Mouse (Mus musculus) 416B (cell line): ENCODE results near the gene Spata22.
"Not testable (repeated sequence)": the region's sequence is repeated elsewhere in the genome, so short reads cannot be mapped to it uniquely, and the experiment has no call there.

Experiments used
- DNase-seq: peaks from one replicate; pipeline ENCODE4 v3.0.0; 2011; ENCODE audit warnings: low read depth

The Spata22 gene

DNA sequence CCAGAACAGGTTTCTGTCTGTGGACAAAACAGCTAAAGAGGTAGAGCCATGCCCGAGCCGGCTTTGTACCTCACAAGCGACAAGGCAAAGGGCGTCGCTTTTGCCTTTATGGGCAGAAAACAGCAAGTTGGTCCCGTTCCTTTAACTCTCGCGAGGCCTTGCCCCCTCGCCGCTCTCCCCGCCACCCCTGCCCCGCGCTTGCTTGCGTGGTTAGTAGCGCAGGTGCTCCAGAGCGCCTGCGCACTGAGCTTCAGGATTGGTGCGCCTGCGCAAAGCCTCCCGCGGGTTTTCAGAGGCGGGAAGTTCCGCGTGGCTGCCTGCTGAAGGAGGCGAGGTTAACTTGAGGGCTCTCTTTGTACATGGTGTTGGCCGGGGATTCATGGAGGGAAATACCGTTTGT lies at the start of gene Spata22, which contains the start of the genes Aspa and Gm49340:
Spata22 (plus strand) TSS at position 300 of the 400 bp plus-strand sequence.
Aspa (minus strand) TSS at position 155 of the 400 bp plus-strand sequence.
Gm49340 (plus strand) TSS at position 300 of the 400 bp plus-strand sequence.
- no peak for DNase-seq

DNA sequence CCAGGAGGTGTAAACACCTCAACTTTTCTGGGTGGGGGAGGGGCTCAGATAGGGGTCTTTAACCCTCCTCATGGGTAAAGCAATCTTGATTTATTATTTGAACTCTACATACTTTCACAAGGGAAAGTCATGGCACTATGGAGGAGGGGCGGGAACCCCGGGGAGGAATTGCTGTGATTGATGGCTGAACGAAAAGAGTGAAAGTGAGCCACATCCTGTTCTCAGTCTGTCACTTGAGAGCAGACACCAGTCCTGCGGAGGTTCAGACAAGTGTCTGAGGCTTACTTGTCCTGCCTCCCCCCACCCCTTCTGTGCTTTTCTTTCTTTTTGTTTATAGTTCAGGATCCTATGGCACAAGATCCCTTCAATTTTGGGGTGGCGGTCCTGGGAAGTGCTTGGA lies 48.8 kb upstream of the Spata22 start:
- no peak for DNase-seq

DNA sequence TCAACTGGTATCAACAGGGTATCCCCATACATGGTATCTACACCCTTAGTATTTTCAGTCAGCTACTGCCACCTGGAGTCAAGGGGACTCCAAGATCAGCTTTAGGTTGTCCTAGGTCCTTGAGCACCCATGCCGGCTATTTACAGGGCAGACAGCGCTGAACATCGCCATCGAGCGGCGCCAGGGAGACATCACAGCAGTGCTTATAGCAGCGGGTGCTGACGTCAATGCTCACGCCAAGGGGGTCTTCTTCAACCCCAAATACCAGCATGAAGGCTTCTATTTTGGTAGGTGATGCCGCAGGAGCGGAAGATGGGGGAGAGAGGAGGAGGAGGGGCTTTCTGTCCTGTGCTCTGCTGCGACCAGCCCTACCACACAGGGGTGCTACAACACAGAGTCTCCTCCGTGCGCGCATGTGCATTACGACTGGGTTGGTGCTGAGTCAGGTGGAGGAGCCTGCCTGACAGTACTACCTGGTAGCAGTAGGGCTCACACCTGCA lies 48.0 kb upstream of the Spata22 start:
- peak; percentile 17 for DNase-seq

DNA sequence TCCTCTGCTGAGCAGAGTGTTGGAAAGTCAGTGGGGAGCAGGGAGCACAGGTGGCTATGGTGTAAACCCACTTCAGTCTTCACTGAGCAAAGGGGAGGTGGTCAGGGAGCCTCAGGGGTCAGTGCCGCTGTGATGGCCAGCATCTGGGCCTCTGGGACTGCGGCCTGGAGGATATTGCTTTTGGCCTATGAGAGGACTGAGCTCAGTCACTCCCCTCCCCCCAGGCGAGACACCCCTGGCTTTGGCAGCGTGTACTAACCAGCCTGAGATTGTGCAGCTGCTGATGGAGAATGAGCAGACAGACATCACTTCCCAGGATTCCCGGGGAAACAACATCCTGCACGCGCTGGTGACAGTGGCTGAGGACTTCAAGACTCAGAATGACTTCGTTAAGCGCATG lies 46.2 kb upstream of the Spata22 start:
- no peak for DNase-seq

DNA sequence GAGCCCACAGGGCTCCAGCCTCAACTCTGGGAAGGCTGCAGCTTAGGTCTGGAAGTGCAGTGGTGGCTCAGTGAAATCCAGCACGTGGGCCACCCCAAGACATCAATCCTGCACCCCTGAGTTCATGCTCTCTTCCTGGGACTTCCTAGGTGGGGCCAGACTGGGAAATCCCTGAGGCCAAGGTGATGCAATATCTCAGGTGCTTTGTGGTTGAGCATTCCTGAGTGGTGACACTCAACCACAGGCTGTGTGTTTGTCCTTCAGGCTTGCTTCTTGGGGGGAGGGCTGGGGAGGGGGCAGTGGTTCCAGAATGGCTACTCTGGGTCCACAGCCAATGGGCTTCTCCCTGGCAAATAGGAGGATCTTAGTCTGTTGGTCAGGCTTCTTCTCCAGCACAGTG lies 45.6 kb upstream of the Spata22 start:
- no peak for DNase-seq

DNA sequence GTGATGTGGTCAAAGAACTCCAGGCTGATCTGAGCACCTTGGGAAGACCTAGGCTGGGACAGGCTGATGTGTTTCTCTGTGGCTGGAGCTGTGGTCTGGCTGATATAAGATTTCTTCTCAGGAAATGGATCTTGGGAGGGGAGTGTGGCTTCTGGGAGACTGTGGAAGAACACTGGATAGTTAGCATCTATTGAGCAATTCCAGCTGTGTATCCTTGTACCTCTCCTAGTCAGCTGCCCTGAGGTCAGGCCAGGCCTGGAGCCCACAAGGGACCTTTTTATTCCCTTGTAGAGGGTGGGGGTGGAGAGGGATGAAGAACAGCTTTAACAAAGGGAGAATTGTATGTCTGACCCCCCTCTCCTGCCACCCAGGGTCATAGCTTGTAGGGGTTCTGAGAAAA lies 45.2 kb upstream of the Spata22 start:
- no peak for DNase-seq

DNA sequence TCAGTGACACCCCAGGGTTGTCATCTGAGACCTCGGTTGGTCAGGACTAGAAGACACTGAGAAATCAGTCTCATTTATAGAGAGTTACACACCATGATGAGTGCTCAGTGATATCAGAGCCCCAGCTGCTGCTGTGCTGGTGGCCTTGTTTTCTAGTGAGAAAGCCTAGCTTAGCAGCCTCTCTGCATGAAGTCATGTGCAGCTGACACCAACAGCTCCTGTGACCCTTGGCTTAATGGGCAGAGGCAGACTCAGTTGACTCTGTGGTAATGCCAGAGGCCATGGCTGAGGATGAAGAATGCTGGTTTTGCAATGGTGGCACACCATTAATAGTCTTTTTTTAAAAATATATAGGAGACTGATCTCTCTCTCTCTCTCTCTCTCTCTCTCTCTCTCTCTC lies 39.9 kb upstream of the Spata22 start:
- DNase-seq: no peak

DNA sequence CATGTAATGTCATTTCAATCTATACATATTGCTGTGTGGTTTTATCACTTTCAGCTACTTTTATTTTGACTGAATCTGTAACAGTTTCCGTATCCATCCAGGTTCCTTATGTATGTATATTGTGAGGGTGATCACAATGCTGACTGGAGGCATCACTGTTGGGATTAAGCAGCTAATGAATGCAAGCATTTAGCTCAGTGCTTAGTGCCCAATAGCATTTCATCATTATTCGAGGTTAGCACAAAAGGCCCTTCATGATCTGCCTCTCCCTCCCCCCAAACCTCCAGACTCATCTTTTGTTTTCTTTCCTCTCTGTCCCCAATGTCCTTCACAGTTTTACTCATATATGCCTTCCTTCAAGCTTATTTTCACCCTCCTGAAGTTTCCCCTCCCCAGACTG lies 26.4 kb upstream of the Spata22 start:
- DNase-seq: no peak

DNA sequence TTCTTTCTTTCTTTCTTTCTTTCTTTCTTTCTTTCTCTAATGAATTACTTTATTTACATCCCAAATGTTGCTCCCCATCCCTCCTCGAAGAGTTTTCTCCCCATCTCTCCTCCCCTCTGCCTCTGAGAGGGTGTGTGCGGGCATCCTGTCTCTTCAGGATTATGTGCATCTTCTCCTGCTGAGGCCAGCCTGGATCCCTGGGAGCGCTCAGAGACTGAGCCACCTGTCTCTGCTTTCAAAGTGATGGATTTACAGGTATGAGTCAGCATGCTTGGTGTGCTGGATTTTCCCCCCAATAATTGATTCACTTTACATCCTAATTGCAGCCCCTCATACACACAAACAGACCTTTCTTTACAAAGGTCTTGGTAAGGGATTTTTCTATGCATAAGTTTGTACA lies 13.6 kb upstream of the Spata22 start:
- no peak for DNase-seq

DNA sequence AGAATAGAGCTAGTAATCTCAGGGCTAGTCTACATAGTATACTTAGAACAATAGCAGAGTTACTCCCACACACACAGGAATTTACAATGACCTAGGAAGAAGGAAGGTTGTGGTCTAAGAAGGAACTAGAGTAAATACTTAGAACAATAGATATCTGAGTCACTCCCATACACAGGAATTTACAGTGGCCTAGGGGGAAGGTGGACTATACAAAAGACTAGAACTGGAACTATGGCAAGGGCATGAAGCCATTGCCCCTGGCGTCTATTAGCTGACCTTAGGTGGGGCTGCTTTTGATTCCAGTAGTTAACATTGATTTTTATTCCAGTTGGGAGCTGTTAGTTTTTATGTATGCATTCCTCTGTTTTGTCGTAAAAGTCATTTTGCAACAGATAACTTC lies 11.0 kb upstream of the Spata22 start:
- not testable (repeated sequence) for DNase-seq

DNA sequence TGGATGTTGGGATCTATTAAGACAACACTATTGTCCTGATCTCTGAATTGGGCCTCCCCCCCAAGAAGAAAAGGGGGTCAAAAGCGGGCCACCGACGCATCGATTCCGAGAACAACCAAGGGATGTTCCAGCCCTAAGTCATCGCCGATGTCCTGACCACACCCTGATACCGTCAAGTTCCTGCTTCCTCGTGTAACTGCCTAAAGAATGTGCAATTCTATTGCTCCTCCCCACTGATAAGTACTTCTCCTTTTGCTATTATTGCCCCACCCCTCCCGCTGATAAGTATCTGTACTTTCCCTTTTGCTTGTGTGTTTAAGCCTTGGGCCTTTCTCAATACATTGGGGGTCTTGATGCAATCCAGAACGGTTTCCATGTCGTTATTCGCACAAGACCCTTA lies 8.5 kb upstream of the Spata22 start:
- peak; percentile 48 for DNase-seq

DNA sequence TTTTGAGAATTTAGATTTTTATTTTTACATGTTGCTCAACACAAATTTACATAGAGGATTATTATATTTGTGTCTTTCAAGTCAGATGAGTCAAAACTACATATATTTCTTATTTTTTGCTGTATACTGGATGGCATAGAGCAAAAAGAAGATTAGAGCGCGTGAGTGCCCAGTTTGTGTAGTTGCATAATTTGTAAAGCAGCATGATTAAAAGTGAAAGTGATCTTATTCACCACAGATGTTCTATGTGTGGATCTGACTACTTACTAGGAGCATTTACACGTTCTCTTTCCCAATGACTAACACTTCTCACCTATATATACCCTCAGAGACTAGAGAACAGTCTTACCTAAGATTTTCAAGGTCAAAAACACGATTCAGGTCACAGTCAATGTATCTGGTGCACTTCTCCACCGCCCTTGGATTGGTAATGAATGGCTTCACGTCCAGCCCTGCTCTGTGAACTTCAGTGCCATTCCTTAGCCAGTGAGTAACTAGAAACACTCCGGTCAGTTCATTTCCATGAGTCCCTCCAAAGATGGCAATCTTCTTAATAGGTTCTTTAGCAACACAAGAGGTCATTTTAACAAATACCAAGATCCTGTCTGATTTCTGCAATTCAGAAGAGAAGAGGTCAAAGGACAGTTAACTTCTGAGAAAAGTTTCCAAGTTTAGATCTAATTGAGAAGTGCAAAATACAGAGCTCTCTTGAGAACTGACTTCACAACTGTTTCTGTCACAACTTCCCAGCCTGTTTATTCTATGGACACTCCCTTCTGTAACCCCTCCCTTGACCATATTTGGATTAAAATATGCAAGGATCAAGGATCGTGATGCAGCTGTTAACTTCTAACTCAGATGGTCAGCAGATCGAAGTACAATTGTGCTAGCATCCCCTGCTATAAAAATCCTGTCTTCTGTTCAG lies 5.4 kb upstream of the Spata22 start:
- DNase-seq: peak; percentile 10

DNA sequence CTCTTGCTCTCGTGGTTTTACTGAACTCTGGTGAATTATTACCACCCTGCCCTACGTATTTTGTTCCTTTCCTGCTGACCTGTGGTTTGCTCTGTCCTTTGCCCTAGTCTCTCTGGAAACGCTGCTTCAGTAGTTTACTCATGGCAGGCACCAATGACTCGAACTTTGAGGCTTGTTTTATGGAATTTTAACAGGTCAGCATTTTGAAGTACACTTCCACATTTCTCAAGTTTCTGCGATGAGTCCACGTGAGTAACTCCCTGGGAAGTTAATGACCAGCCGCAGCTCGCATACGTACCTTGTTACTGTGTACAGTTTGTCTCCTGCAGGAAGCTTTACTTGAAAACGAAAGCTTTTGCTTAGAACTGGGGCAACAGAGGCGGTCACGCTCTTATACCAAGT lies 3.1 kb upstream of the Spata22 start:
- no peak for DNase-seq

DNA sequence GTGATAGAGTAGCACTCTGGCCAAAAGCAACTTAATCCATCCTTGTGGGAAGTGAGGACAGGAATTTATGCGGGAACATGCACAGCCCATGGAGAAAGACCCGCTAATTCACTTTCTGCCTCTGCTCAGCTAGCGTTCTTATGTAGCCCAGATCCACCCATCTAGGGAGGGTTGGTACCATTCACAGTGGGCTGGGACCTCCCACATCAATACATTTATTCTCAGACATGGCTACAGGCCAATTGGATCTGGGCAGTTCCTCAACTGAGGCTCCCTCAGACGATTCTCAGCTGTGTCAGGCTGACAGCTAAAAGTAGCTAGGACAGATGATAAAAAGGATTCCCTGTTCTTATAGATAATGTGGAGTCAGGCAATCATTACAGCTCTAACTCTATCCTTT lies 2.2 kb upstream of the Spata22 start:
- DNase-seq: no peak

DNA sequence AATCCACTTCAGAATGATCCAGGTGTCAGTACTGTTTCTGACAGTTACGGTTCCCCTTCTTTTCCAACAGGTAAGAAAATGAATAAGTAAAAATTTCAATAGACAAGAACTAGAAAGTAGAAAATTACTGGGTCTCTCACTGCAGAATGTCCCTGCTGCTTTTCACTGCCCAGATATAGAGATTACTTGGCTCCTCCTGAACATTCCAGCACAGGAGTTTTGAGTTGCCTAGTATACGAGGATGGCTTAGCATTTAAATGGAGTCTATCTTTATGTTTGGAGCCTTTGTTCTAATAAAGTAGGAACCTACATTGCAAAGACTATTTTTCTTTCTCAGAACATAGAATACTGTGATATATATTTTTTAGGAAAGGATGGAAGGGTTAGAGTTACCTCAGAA lies 3.8 kb downstream of the Spata22 start:
- DNase-seq: no peak

DNA sequence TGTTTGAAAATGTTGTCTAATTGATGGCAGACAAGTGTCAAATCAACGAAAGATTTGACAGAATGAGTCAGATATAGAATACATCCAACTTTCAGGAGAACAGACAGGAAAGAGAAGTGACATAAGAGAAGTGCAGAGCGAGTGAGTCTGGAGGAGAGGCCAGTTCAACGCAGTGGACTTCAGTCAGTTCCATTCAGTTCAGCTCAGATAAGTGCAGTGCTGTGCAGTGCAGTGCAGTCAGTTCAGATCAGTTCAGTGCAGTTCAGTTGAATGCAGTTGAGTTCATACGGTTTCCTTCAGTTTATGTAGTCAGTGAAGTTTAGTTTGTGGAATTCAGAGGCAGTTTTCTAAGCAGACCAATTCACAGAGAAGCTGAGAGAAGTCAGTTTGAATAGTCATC lies 7.4 kb downstream of the Spata22 start:
- DNase-seq: no peak

DNA sequence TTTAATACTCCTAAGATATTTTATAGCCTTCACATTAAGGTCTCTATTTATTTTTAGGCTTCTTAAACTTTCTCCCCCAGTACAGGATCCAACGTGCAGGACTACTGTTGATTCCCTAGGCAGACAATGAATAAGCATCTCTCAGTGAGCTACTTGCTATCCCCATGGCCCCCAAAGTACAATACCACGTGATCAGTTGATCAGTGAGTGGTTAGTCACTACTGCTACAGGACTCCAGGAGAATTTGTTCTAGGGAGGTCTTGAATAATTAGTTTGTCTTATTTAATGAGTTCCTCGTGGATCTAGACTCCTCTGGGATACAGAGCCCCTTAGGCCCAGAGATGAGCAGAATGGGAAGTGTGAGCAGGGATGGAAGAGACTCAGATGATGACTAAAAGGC lies 20.9 kb downstream of the Spata22 start, which contains the start of gene Olfr20:
Olfr20 (plus strand) TSS at position 301 of the 400 bp plus-strand sequence.
- no peak for DNase-seq

DNA sequence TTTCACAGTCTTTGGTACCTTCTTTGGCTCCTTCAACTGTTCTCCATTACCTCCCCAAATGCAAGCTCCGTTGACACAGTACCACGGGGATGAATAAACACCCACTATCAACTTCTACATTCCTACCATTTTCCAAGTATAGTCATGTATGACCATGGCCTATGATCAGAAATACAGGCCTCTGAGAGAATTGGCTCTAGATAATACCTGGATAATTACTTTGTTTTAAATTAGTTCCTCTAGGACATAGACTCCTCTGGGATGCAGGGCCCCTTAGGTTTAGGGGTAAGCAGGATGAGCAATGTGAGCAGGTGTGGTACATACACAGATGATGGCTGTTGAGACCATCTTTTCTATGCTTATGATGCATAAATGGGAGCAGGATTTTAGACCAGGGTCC lies 41.4 kb downstream of the Spata22 start, which contains the start of gene Olfr376:
Olfr376 (plus strand) TSS at position 301 of the 400 bp plus-strand sequence.
- DNase-seq: no peak

DNA sequence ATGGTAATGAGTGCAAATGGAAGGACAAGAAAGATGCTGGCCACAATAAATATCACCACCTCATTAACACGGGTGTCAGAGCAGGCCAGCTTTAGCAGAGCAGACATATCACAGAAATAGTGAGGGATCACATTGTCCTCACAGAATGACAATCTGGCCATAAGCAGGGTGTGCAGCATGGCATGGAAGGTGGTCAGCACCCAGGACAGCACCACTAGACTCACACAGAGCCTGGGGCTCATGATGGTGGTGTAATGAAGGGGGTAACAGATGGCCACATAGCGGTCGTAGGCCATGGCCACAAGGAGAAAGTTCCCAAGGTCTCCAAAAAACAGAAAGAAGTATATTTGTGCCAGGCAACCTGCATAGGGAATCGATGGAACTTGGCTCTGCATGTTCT lies 65.8 kb downstream of the Spata22 start:
- peak; percentile 4 for DNase-seq
